Mouse (Mus musculus) retina, postnatal 7 days (tissue): Measurements from ENCODE around the gene Gm17655.
"Not testable (repeated sequence)": the region's sequence is repeated elsewhere in the genome, so short reads cannot be mapped to it uniquely, and the experiment has no call there.

ENCODE experiments used
- DNase-seq: peaks from one replicate; pipeline ENCODE4 v3.0.0-alpha.2; 2012; ENCODE audit warnings: low read depth, low spot score

The Gm17655 gene

GRCm38 (mm10) chr5:110072413-110072812 lies at the start of gene Gm17655:
Gm17655 (minus strand) TSS chr5:110072513.
- DNase-seq = not testable (repeated sequence)

DNA sequence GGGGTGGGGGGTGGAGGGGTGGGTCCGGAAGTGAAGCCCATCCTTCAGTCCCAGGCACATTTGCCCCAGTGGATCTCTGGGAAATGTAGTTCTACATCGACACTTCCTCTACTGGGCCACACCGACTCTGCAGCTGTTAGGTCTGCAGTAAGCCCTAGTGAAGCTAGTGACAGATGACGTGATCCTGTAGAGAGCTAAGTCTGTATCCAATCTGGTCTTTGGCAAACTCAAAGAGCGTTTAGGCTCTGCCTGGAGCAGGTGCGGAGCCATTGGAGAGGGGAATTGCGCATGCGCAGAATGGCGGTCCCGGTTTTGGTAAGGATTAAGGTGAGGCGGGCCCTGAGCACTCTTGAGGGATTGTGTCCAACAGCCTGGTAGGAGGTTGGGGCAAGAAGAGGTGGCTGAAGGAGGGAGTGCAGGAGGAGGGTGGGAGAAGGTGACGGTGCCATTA lies 37.7 kb upstream of the Gm17655 start, which contains the start of gene Zfp605:
TSS of gene Zfp605 (plus strand) at position 102 of the 451 bp plus-strand sequence.
- DNase-seq = peak; percentile 83

DNA sequence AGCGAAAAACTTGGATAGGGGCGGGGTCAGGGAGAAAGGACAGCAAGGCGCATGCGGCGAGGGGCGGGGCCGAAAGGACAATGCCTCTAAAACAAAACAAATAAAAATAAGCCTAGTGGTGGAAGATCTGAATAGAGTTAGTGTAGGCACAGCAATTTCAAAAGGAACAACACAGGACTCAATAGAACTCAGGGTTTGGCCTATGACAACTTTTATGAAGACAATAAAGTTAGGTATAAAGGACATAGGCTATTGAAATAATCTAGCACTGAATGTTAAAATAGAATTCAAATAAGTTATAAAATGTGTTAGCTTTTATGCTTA lies 36.0 kb upstream of the Gm17655 start:
- DNase-seq = no peak

DNA sequence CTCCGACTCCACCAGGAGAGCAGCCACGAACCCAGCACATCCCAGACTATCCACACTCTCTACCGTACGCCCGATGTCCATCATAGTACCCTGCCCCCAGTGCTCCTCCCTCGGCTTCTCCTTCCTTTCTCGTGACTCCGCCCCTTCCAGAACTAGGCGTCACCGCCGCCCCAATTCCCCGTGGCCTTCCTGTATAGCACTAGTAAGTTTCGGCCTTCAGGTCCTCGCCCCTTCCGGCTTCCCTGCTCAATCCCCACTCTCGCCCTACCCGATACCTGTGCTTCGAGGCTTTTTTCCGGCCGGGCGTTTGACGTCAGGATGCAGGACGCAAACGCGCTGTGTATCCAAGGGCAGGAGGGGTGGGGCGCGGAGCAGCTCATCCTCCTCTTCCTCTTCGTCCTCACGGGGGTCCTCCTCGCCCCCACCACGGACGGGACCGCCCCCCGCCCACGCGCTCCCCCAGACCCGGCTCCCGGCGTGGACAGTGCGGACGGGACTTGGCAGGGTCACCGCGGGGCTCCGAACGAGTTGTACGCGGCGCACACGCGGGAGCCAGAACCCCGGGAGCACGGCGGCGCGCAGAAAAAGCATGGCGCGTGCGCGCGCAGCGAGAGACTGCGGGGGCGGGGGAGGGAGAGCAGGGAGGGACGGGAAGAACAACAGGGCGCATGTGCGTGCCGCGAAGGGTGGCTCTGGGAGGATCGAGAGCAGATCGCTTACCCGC lies 35.4 kb upstream of the Gm17655 start, which contains the start of gene Gtpbp6:
TSS of gene Gtpbp6 (minus strand) at position 617 of the 724 bp plus-strand sequence.
- DNase-seq = peak; percentile 93

- DNase-seq = no peak
These were observed 34.7 kb upstream of the Gm17655 start for GRCm38 (mm10) chr5:110106901-110107564.

- no peak for DNase-seq
These were observed 34.0 kb upstream of the Gm17655 start for GRCm38 (mm10) chr5:110106140-110106871.

- no peak for DNase-seq
These were observed 32.5 kb upstream of the Gm17655 start for GRCm38 (mm10) chr5:110104616-110105380.

DNA sequence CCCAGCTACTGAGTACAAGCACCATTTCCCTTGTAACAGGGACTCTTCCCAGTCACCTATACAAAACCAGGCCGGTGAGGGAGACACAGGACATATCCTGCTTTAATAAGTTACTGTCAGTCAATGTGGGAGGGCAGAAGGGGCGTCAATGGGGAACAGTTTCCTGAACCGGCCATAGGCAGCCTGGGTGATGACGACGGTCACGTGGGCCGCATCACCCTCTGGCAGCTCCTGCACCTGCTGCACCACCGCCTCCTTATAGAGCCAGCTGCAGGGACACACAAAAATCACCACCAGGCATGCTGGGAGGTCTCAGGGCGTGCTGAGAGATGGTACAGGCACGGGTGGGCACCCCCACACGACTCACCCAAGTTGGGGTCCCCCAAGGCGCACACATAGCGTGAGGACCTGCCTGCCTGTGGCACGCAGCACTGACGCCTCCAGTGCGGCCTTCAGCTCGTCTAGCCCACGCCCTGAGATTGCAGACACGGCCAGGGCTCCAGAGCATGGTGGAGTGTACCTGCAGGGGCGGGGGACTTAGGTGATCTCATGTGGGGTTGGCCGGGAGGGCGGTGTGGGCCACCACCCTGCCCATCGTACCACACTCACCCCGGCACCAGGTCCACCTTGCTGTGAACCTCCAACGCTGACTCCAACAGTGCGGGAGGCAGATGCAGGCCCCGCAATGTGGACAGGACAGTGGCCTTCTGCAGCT lies 31.7 kb upstream of the Gm17655 start:
- DNase-seq = no peak

DNA sequence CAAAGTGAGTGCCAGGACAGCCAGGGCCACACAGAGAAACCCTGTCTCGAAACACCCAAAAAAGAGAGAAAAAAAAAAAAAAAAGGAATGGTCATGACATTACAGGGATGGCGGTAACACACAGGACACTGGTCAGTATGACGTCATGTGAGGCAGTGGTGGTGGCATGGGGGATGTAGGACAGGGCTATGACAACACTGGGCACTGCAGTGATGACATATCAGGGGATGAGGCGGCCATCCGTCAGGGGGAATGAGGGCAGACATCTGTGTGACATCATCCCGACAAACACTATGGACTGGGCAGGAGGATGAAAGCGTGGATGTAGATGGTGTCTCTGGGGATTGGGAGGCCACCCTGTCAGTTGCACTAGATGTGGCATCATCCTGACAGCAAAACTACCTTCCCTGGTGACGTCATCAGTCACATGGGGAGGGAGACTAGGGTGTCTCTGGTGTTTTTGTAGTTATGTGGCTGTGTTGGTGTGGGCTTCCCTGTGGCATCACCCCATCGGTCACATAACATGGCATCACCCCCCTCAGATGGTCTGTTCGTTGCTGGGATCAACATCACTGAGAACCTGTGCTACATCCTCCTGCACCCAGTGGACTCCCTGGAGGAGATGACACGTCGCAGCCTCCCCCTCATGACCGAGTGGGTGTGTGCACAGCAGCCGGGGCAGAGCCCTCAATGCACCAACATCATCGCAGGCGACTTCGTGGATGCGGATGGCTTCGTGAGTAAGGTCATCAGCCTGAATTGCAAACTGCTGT lies 30.7 kb upstream of the Gm17655 start:
- no peak for DNase-seq

DNA sequence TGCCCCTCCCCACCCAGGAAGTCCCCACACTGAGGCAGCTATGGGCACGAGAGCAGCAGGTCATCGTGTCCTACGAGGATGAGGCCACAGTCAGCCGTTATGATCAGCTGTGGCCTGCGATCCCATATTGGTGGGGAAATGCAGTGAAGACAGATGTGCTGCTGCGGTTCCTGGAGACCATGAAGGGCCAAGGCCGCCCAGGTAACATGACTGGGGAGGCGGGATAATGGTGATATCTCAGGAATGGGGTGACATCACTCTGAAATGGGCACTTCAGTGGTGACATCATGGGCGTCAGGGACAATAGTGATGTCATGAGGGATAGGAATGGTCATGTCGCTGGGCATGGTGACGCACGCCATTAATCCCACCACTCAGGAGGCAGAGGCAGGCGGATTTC lies 30.1 kb upstream of the Gm17655 start:
- DNase-seq = no peak

DNA sequence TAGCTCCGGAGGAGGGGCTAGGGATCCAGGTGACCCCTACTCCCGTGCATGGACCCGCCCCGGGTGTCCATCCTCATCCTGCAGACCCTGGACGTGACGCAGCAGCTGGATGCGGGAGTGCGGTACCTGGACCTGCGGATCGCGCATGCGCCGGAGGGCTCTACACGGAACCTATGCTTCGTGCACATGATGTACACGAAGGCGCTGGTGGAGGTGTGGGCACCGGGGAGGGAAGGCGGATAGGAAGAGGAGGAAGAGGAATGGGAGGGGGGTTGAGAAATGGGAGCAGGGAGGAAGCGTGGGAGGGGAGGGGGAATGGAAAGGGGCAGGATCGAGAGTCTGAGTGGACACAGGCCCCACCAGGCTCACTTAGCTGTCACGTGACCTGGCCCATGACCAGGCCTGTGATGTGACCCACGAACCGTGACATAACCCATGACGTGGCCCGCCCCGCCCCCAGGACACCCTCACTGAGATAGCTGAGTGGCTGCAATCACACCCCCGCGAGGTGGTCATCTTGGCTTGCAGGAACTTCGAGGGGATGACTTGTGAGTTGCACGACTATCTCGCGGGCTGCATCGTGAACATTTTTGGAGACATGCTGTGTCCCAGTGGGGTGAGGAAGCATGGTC lies 29.5 kb upstream of the Gm17655 start:
- no peak for DNase-seq

DNA sequence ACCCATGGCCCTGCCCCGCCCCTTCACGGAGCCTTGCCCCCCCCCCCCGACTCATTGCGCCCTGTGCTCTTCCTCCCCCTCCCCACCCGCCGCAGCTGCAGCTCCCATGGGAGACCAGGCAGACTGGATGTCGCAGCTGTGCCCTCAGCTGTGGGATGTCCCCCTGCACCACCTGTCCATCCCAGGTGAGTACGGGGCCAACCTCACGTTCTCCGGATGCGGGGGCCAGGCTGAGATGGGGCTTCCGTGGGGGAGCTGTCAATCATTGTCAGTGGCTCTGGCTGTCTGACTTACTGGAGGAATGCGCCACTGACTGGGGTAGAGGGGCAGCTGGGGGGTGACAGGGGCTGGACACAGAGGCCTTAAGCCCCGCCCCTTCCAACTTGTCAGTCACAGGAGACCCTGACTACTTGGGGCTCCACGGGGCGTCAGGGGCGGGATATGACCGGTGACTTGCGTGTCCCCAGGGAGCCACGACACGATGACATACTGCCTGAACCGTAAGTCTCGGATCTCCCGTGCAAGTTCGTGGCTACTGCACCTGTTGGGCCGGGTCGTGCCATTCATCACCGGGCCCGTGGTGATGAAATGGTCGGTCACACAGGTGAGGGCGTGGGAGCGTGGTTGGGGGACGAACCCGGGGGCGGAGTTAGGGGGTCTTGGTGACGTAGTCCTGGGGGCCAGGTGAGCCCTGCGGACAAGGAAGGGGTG lies 28.8 kb upstream of the Gm17655 start:
- no peak for DNase-seq

- DNase-seq = no peak
These were observed 27.6 kb upstream of the Gm17655 start, which contains the start of gene Plcxd1 for GRCm38 (mm10) chr5:110099656-110100580. Plcxd1 (plus strand) TSS chr5:110099969.

DNA sequence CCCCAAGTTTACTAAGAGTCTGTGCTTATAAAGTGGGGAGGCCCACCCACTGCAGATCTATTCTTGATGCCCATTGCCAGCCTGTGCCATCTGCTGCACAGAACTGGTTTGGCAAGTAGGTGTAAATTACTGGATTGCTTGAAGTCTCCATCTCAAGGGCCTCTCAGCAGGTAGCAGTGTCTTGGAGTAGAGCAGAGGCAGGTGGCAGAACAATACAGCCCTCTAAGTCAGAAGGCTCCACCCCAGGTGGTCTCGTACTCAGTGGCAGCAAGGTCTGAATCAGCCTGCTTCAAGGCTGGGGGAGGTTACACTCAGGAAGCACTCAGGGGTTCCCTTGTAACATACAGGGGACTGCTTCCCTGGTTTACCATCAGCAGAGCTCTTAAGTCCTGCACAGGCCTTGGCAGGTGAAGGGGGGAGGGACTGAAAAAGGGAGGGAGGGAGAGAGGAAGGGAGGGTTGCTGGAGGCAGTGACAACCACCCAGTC lies 26.7 kb upstream of the Gm17655 start:
- DNase-seq = no peak

DNA sequence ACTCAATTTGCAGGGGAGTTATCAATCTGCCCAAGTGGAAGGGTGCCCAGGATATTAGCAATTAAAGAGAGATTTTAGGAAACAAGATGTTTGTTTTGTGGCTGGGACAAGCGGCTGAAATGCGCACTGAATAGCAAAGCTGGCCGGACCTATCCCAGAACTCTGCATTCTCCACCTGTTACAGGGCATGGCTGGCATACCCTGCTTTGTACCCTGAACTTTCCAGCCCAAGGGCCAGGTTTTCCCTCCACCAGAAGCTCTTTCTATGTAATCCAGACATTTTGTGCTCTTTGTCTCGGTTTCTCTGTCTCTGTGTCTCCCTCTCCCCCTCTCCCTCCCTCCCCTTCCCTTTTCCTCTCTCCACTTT lies 22.5 kb upstream of the Gm17655 start:
- no peak for DNase-seq

GRCm38 (mm10) chr5:110094030-110094846 lies 21.9 kb upstream of the Gm17655 start, which contains the start of gene Gm35315:
Gm35315 (minus strand) TSS chr5:110094420.
- DNase-seq = peak; percentile 66

GRCm38 (mm10) chr5:110091546-110091945 lies 19.2 kb upstream of the Gm17655 start:
- DNase-seq = no peak
